20 mouse cellular contexts compared by ENCODE assay signal in genomic region chr9:71324060-71324459, GRCm38 (mm10).
"Had no signal": no experiment of that assay in that cellular context is flagged by ENCODE, and none has a peak within 500 bp of the region (broad histone marks: within the 10 kb centered on the region; RNA-seq: fewer than 3 reads in every experiment).

No protein-coding gene starts in this region.

- ATAC-seq: midbrain, embryonic 15.5 days had no signal

- H3K9me3 ChIP-seq: liver, embryonic 13.5 days; midbrain, embryonic 12.5 days; midbrain, embryonic 15.5 days; neural tube, embryonic 12.5 days; neural tube, embryonic 15.5 days had no signal

- H3K4me3 ChIP-seq: liver, embryonic 13.5 days; midbrain, embryonic 12.5 days; midbrain, embryonic 15.5 days; neural tube, embryonic 12.5 days; neural tube, embryonic 15.5 days had no signal

- H3K27ac ChIP-seq: liver, embryonic 13.5 days; macrophage; midbrain, embryonic 12.5 days; midbrain, embryonic 15.5 days; neural tube, embryonic 12.5 days; neural tube, embryonic 15.5 days; stomach, postnatal 0 days had no signal

- H3K36me3 ChIP-seq: liver, embryonic 13.5 days; midbrain, embryonic 12.5 days; midbrain, embryonic 15.5 days; neural tube, embryonic 12.5 days; neural tube, embryonic 15.5 days had no signal

- H3K4me1 ChIP-seq: liver, embryonic 13.5 days; midbrain, embryonic 12.5 days; midbrain, embryonic 15.5 days; neural tube, embryonic 12.5 days; neural tube, embryonic 15.5 days had no signal

- DNase-seq: kidney, adult 18-20 months; kidney, postnatal 10 days; kidney, postnatal 36 days; layer of hippocampus, postnatal 36 days; left cerebral cortex, postnatal 4 days; liver, embryonic 13.5 days; lung, adult 2 months; lung, postnatal 14 days; right cerebral cortex, adult 18-20 months; right cerebral cortex, postnatal 14 days; right cerebral cortex, postnatal 4 days; thymus, adult 2 months; thymus, postnatal 14 days; thymus, postnatal 4 days had no signal

- H3K9ac ChIP-seq: liver, embryonic 13.5 days; midbrain, embryonic 12.5 days; midbrain, embryonic 15.5 days; neural tube, embryonic 12.5 days; neural tube, embryonic 15.5 days had no signal

- H3K4me2 ChIP-seq: liver, embryonic 13.5 days; midbrain, embryonic 12.5 days; midbrain, embryonic 15.5 days; neural tube, embryonic 12.5 days; neural tube, embryonic 15.5 days had no signal

- H3K27me3 ChIP-seq: liver, embryonic 13.5 days; midbrain, embryonic 12.5 days; midbrain, embryonic 15.5 days; neural tube, embryonic 15.5 days had no signal
